Mouse (Mus musculus) liver, adult 2 months (tissue): ENCODE data around the gene Cd300e. TPM values are rescaled to one million over a fixed set of nuclear protein-coding genes. Genes with fewer than 3 reads are reported as not detected.

ENCODE experiments used
- DNase-seq: peaks from one replicate; pipeline ENCODE4 v3.0.0-alpha.2; 2011; ENCODE audit warnings: low read depth, low spot score; ENCODE audit errors: extremely low read depth
- H3K27ac ChIP-seq: fragments of 200-500 bp; replicated peaks from 2 replicates; pipeline ENCODE4 v1.5.1; 2012; ENCODE audit warnings: low read depth, mild to moderate bottlenecking, control low read depth, inconsistent platforms, low read length; ENCODE audit not compliant: insufficient read depth
- H3K27me3 ChIP-seq: fragments of 200-500 bp; 2 replicates; pipeline ENCODE4 v1.6.1; 2012; ENCODE audit warnings: mild to moderate bottlenecking, moderate library complexity, low read length, inconsistent platforms; ENCODE audit not compliant: control insufficient read depth, insufficient read depth
- H3K36me3 ChIP-seq: fragments of 200-500 bp; 2 replicates; pipeline ENCODE4 v1.6.1; 2012; ENCODE audit warnings: low read length, inconsistent platforms; ENCODE audit not compliant: control insufficient read depth, insufficient read depth
- H3K4me1 ChIP-seq: fragments of 200-500 bp; 2 replicates; pipeline ENCODE4 v1.6.1; 2011; ENCODE audit warnings: low read length; ENCODE audit not compliant: control insufficient read depth, insufficient read depth
- H3K4me3 ChIP-seq: fragments of 200-500 bp; 2 replicates; pipeline ENCODE4 v1.5.1; 2011; ENCODE audit warnings: low read depth, mild to moderate bottlenecking, control low read depth, low read length, moderate library complexity; ENCODE audit not compliant: insufficient read depth
- H3K79me2 ChIP-seq: fragments of 200-500 bp; 2 replicates; pipeline ENCODE4 v1.6.1; 2012; ENCODE audit warnings: inconsistent platforms, mild to moderate bottlenecking, low read length, moderate library complexity; ENCODE audit not compliant: control insufficient read depth, insufficient read depth
- H3K9ac ChIP-seq: fragments of 200-500 bp; 2 replicates; pipeline ENCODE4 v1.6.1; 2012; ENCODE audit warnings: low read depth, mild to moderate bottlenecking, control low read depth, inconsistent platforms, low read length
- CTCF ChIP-seq: fragments of 200-500 bp; IDR thresholded peaks from 2 replicates; pipeline ENCODE4 v1.5.1; 2011; ENCODE audit warnings: low read depth, low read length, control low read depth
- POLR2A ChIP-seq: fragments of 200-500 bp; IDR thresholded peaks from 2 replicates; pipeline ENCODE4 v1.6.1; 2011; ENCODE audit warnings: low read length, control low read depth; ENCODE audit not compliant: insufficient read depth; ENCODE audit errors: extremely low read depth
- WGBS: fragments of 180-500 bp; shearing (Covaris S2); methylation state at CpG from one replicate; pipeline ENCODE4 v1.1.7; 2018; 5-methylcytosine and 5-hydroxymethylcytosine counted together
- polyA plus RNA-seq: library from polyadenylated mRNA; depleted of rRNA; stranded (reverse); fragments of >200 nt; gene quantifications from 2 replicates; pipeline ENCODE4 v1.2.3, GENCODE M21; 2012; rRNA removed
- total RNA-seq: library from RNA; depleted of rRNA; stranded (reverse); fragments of >200 nt; gene quantifications from 2 replicates; pipeline ENCODE4 v1.2.3, GENCODE M21; 2014; rRNA removed

Cd300e gene
- total and polyA plus RNA-seq, 2 experiments = 1.3 to 1.4 TPM

- peak overlapping the region; percentile 51 for H3K27ac ChIP-seq
- DNase-seq = peak; percentile 33
Observed at GRCm38 (mm10) chr11:115004070-115004469, 57.9 kb downstream of the Cd300e start.

More at GRCm38 (mm10) chr11:115004070-115004469, 57.9 kb downstream of the Cd300e start:
- H3K79me2 ChIP-seq = no peaks in the 10 kb centered on the region
- no peak overlapping the region for H3K9ac ChIP-seq
- H3K4me3 ChIP-seq = no peak overlapping the region
- TF ChIP-seq POLR2A (no peak), CTCF (no peak)
- H3K36me3 ChIP-seq = no peaks in the 10 kb centered on the region
- H3K27me3 ChIP-seq = no peaks in the 10 kb centered on the region
- 75% methylated on average over 5 of the region's 5 CpGs for WGBS
- H3K4me1 ChIP-seq = no peaks in the 10 kb centered on the region

Other genes with a start within 250 kb of the Cd300e start
- gene Gprc5c, start 211.0 kb downstream of the Cd300e start, total RNA-seq = 51.4 and 66.2 TPM in 2 replicates
- 87.6 and 93.9 TPM in 2 replicates for gene Gprc5c, start 211.0 kb downstream of the Cd300e start, polyA plus RNA-seq
- 3.0 and 3.6 TPM in 2 replicates for gene Cd300a, start 172.1 kb downstream of the Cd300e start, total RNA-seq
- 0.65 and 1.2 TPM in 2 replicates for gene Cd300a, start 172.1 kb downstream of the Cd300e start, polyA plus RNA-seq
- 1.0 and 1.2 TPM in 2 replicates for gene Cd300lb, start 127.8 kb downstream of the Cd300e start, total RNA-seq
- 0.35 and 0.46 TPM in 2 replicates for gene Cd300lb, start 127.8 kb downstream of the Cd300e start, polyA plus RNA-seq
- gene Cd300c, start 93.0 kb downstream of the Cd300e start, total RNA-seq = 0.20 TPM in 1 of 2 replicates, not detected in the other
- gene Cd300c, start 93.0 kb downstream of the Cd300e start, polyA plus RNA-seq = 0.24 and 0.49 TPM in 2 replicates
- gene Cd300ld, start 72.3 kb downstream of the Cd300e start, total RNA-seq = 6.6 and 7.4 TPM in 2 replicates
- gene Cd300ld, start 72.3 kb downstream of the Cd300e start, polyA plus RNA-seq = 2.9 and 3.4 TPM in 2 replicates
- gene Cd300c2, start 60.3 kb downstream of the Cd300e start, total RNA-seq = 5.6 and 7.9 TPM in 2 replicates
- gene Cd300c2, start 60.3 kb downstream of the Cd300e start, polyA plus RNA-seq = 3.5 and 4.9 TPM in 2 replicates
- not detected in 2 replicates for gene Cd300ld2, start 46.0 kb downstream of the Cd300e start, total RNA-seq
- not detected in 2 replicates for gene Cd300ld2, start 46.0 kb downstream of the Cd300e start, polyA plus RNA-seq
- gene Cd300ld4, start 35.2 kb downstream of the Cd300e start, total RNA-seq = not detected in 2 replicates
- gene Cd300ld4, start 35.2 kb downstream of the Cd300e start, polyA plus RNA-seq = not detected in 2 replicates
- gene Cd300ld5, start 24.4 kb downstream of the Cd300e start, total RNA-seq = 0.18 TPM in 1 of 2 replicates, not detected in the other
- 0.14 TPM in 1 of 2 replicates, not detected in the other for gene Cd300ld5, start 24.4 kb downstream of the Cd300e start, polyA plus RNA-seq
- gene Cd300ld3, start 13.8 kb downstream of the Cd300e start, total RNA-seq = 3.7 and 4.1 TPM in 2 replicates
- gene Cd300ld3, start 13.8 kb downstream of the Cd300e start, polyA plus RNA-seq = 3.3 and 5.4 TPM in 2 replicates
- gene Rab37, start 29.3 kb upstream of the Cd300e start, total RNA-seq = 0.09 and 0.20 TPM in 2 replicates
- 0.16 and 0.20 TPM in 2 replicates for gene Rab37, start 29.3 kb upstream of the Cd300e start, polyA plus RNA-seq
- gene Cd300lf, start 71.8 kb upstream of the Cd300e start, total RNA-seq = 1.2 and 1.5 TPM in 2 replicates
- 0.54 and 1.1 TPM in 2 replicates for gene Cd300lf, start 71.8 kb upstream of the Cd300e start, polyA plus RNA-seq
- gene Slc9a3r1, start 101.2 kb upstream of the Cd300e start, total RNA-seq = 113 and 117 TPM in 2 replicates
- gene Slc9a3r1, start 101.2 kb upstream of the Cd300e start, polyA plus RNA-seq = 130 and 177 TPM in 2 replicates
- 5.3 and 8.1 TPM in 2 replicates for gene Tmem104, start 125.3 kb upstream of the Cd300e start, total RNA-seq
- gene Tmem104, start 125.3 kb upstream of the Cd300e start, polyA plus RNA-seq = 8.7 and 9.1 TPM in 2 replicates
- gene Nat9, start 125.7 kb upstream of the Cd300e start, total RNA-seq = 42.7 and 43.7 TPM in 2 replicates
- gene Nat9, start 125.7 kb upstream of the Cd300e start, polyA plus RNA-seq = 28.7 and 35.2 TPM in 2 replicates
- under 0.01 TPM in 1 of 2 replicates, not detected in the other for gene Grin2c, start 205.1 kb upstream of the Cd300e start, total RNA-seq
- 0.05 and 0.07 TPM in 2 replicates for gene Grin2c, start 205.1 kb upstream of the Cd300e start, polyA plus RNA-seq
- gene Fdxr, start 214.9 kb upstream of the Cd300e start, total RNA-seq = 13.7 and 15.8 TPM in 2 replicates
- gene Fdxr, start 214.9 kb upstream of the Cd300e start, polyA plus RNA-seq = 28.3 and 28.4 TPM in 2 replicates
- 56.1 and 78.8 TPM in 2 replicates for gene Fads6, start 235.5 kb upstream of the Cd300e start, total RNA-seq
- gene Fads6, start 235.5 kb upstream of the Cd300e start, polyA plus RNA-seq = 55.3 and 66.0 TPM in 2 replicates
- not detected in 2 replicates for gene Otop2, start 245.0 kb upstream of the Cd300e start, total RNA-seq
- not detected in 2 replicates for gene Otop2, start 245.0 kb upstream of the Cd300e start, polyA plus RNA-seq